Mouse (Mus musculus): ENCODE results near the gene Nrcam. TPM values are rescaled to one million over a fixed set of nuclear protein-coding genes. Genes with fewer than 3 reads are reported as not detected.

Gene Nrcam
- polyA plus RNA-seq, 1 experiment from 2014 or later = 1.5 TPM

DNA sequence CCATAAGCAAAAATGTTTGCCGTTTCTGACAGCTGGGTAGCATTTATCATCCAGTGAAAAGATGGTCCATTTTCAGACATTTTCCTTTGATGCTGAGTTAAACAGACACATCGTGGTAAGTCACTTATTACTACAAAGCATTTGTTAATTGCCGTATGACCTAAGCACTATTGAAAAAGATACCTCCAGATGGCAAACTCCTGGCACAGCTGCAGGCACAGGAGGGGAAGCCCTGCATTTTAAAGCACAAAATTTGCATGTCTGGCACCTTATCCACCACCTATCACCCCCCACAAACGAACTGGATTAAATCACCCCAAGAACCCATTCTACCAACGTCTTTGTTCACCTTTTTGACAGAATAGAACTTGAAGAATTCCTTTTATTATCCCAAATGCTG lies 206.9 kb downstream of the Nrcam start:
- no peaks in the 10 kb centered on the region for H3K27me3 ChIP-seq (ENCODE audit: control insufficient read depth, insufficient read depth, low read length)
- H3K4me1 ChIP-seq (ENCODE audit: control insufficient read depth, insufficient read depth, low read length) = no peaks in the 10 kb centered on the region
- H3K4me2 ChIP-seq (ENCODE audit: low read depth, low read length) = no peak overlapping the region
- no peak overlapping the region for H3K4me3 ChIP-seq (ENCODE audit: low read length)
- H3K36me3 ChIP-seq (ENCODE audit: control insufficient read depth, insufficient read depth) = no peaks in the 10 kb centered on the region
- H3K9me3 ChIP-seq (replicated peaks; ENCODE audit: control insufficient read depth, low read length) = no peaks in the 10 kb centered on the region
- no peak overlapping the region for H3K27ac ChIP-seq (ENCODE audit: low read length)
- 17% methylated on average over 5 of the region's 5 CpGs for WGBS
- no peak for ATAC-seq (replicated peaks; ENCODE audit: extremely low read depth, insufficient read depth, low FRiP score)
- no peak overlapping the region for H3K9ac ChIP-seq (ENCODE audit: low read length)

DNA sequence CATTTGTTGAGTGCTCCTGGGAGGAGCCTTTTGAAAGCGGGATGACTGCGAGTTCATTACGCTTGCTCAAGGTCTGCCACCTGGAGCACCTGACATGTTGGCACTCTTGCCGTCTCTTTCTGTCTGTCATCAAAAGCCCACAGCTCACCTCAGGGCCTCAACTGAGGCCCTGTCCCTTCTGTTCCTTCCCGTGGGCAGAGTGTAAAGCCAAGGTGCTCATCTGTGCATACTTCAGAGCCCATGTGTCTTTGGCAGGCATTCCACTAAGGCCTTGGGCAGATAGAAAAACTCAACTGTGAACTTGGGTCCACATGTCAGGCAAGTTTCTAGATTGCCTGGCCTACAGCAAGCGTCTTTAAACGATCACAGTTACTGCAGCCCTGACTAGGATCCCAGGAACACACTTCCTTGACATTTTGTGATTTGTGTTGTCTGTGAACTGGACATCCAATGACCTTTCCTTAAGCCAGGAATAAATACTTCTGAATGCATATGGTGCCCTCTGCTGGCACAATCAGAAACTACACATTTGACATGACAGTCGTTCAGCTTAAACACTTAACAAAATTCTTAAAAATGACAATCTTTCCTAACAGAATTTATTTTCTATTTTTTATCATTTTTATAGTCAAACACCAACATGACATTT lies 219.2 kb downstream of the Nrcam start:
- no peak overlapping the region for H3K4me2 ChIP-seq (ENCODE audit: low read depth, low read length)
- ATAC-seq (replicated peaks; ENCODE audit: extremely low read depth, insufficient read depth, low FRiP score) = no peak
- H3K36me3 ChIP-seq (ENCODE audit: control insufficient read depth, insufficient read depth) = no peaks in the 10 kb centered on the region
- no peaks in the 10 kb centered on the region for H3K4me1 ChIP-seq (ENCODE audit: control insufficient read depth, insufficient read depth, low read length)
- H3K4me3 ChIP-seq (ENCODE audit: low read length) = no peak overlapping the region
- H3K27ac ChIP-seq (ENCODE audit: low read length) = no peak overlapping the region
- H3K9ac ChIP-seq (ENCODE audit: low read length) = no peak overlapping the region
- 50% methylated on average over 8 of the region's 8 CpGs for WGBS
- no peaks in the 10 kb centered on the region for H3K9me3 ChIP-seq (replicated peaks; ENCODE audit: control insufficient read depth, low read length)
- H3K27me3 ChIP-seq (ENCODE audit: control insufficient read depth, insufficient read depth, low read length) = no peaks in the 10 kb centered on the region

DNA sequence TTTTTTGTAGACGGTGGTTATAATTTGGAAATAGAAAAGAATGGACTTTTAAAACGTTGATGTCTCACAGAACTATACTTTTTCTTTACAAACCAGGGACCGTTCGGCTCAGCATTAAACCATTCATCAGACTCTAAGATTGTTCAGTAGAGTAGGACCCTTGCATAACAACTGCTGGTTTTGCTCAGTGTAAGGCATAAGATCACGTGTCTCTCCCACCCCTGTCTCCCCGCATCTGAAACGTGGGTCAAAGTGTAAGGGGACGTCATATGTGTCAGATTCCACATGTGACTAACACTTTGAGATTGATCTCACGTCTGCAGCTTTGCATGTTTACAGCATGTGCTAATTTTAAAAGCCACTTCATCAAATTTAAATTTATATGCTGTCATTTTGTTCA lies 219.8 kb downstream of the Nrcam start:
- Histone ChIP-seq H3K9ac (ENCODE audit: low read length) (no peak overlapping the region), H3K36me3 (ENCODE audit: control insufficient read depth, insufficient read depth) (no peaks in the 10 kb centered on the region), H3K9me3 (replicated peaks; ENCODE audit: control insufficient read depth, low read length) (no peaks in the 10 kb centered on the region), H3K4me3 (ENCODE audit: low read length) (no peak overlapping the region), H3K27me3 (ENCODE audit: control insufficient read depth, insufficient read depth, low read length) (no peaks in the 10 kb centered on the region), H3K4me1 (ENCODE audit: control insufficient read depth, insufficient read depth, low read length) (no peaks in the 10 kb centered on the region), H3K4me2 (ENCODE audit: low read depth, low read length) (no peak overlapping the region), H3K27ac (ENCODE audit: low read length) (no peak overlapping the region)
- ATAC-seq (replicated peaks; ENCODE audit: extremely low read depth, insufficient read depth, low FRiP score) = no peak
- 49% methylated on average over 9 of the region's 9 CpGs for WGBS

DNA sequence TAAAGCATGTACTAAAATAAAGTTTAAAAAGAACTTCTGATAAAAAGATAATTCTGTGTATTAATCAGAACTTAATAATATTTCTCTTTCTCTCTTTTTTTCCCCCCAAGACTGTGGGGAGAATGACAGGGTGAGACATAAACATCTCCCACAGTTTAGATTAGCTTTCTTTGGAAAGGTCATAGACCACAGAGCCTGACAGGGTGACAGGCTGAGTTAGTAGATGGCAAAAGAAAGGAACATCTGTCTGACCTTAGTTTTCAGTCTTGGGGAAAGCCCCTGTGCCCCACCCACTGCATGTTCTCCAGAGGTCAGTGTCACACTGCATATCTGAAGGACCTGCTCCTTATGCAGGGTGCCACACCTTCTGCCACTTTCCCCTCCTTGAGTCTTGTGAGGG lies 222.9 kb downstream of the Nrcam start:
- Histone ChIP-seq H3K4me3 (ENCODE audit: low read length) (no peak overlapping the region), H3K9ac (ENCODE audit: low read length) (no peak overlapping the region), H3K4me1 (ENCODE audit: control insufficient read depth, insufficient read depth, low read length) (no peaks in the 10 kb centered on the region), H3K27me3 (ENCODE audit: control insufficient read depth, insufficient read depth, low read length) (no peaks in the 10 kb centered on the region), H3K36me3 (ENCODE audit: control insufficient read depth, insufficient read depth) (no peaks in the 10 kb centered on the region), H3K9me3 (replicated peaks; ENCODE audit: control insufficient read depth, low read length) (no peaks in the 10 kb centered on the region), H3K27ac (ENCODE audit: low read length) (no peak overlapping the region), H3K4me2 (ENCODE audit: low read depth, low read length) (no peak overlapping the region)
- no peak for ATAC-seq (replicated peaks; ENCODE audit: extremely low read depth, insufficient read depth, low FRiP score)

DNA sequence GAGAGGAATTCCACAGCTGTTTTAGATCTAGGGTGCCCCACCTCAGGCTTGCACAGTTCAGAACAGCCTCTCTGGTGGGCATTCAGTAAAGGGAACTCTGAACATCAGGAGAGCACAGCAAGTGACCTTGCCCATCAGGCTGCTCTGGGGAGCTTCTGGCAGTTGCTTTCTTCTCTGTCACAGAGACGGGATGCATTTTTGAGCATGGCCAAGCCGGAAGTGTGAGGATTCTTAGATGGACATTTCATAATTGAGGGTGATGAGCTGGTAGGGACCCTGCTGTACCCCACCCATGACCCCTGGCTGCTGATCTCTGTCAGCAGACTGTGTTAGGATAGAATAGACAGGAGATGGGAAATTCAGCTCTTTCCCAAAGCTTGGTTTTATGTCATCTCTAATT lies 225.4 kb downstream of the Nrcam start:
- Histone ChIP-seq H3K9me3 (replicated peaks; ENCODE audit: control insufficient read depth, low read length) (no peaks in the 10 kb centered on the region), H3K36me3 (ENCODE audit: control insufficient read depth, insufficient read depth) (no peaks in the 10 kb centered on the region), H3K27me3 (ENCODE audit: control insufficient read depth, insufficient read depth, low read length) (no peaks in the 10 kb centered on the region), H3K9ac (ENCODE audit: low read length) (no peak overlapping the region), H3K4me2 (ENCODE audit: low read depth, low read length) (no peak overlapping the region), H3K4me3 (ENCODE audit: low read length) (no peak overlapping the region), H3K27ac (ENCODE audit: low read length) (no peak overlapping the region), H3K4me1 (ENCODE audit: control insufficient read depth, insufficient read depth, low read length) (no peaks in the 10 kb centered on the region)
- no peak for ATAC-seq (replicated peaks; ENCODE audit: extremely low read depth, insufficient read depth, low FRiP score)
- WGBS = 45% methylated on average over 2 of the region's 2 CpGs

DNA sequence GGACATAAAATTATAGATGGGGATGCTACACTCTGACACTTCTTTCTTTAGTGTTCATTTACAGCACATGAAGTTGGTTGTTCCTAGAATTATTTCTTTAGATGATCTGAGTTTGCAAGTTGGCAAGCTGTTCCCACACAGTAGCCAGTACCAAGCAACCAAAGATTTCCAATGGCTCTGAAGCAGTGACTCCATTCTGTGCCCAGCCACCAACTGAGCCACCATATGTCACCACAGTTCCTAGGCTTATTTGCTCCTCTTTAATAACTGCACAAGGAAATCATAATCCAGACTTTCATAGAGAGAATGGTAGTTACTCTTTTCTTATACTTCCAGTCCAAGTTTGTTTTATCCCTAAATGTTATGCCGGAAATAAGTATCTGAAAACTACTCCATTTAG lies 226.1 kb downstream of the Nrcam start:
- 79% methylated on average over 1 of the region's 1 CpGs for WGBS
- ATAC-seq (replicated peaks; ENCODE audit: extremely low read depth, insufficient read depth, low FRiP score) = no peak
- no peaks in the 10 kb centered on the region for H3K9me3 ChIP-seq (replicated peaks; ENCODE audit: control insufficient read depth, low read length)

DNA sequence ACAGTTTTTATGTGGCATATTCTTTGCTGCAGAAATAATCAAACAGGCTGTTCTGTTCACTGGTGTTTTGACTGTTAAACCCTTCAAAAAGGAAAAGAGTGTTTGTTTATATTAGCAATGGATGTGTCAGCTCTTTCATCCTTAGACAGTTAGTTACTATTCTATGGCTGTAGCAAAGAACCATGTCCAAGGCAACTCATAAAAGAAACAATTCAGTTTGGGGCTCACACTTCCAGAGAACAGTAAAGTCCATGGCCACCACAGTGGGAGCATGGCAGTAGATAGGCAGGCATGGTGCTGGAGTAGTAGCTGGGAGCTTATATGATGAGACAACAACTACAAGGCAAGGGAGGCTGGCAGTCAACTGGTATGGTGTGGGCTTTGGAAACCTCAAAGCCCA lies 231.3 kb downstream of the Nrcam start:
- H3K4me2 ChIP-seq (ENCODE audit: low read depth, low read length) = no peak overlapping the region
- H3K9ac ChIP-seq (ENCODE audit: low read length) = no peak overlapping the region
- no peaks in the 10 kb centered on the region for H3K27me3 ChIP-seq (ENCODE audit: control insufficient read depth, insufficient read depth, low read length)
- no peak overlapping the region for H3K4me3 ChIP-seq (ENCODE audit: low read length)
- H3K36me3 ChIP-seq (ENCODE audit: control insufficient read depth, insufficient read depth) = no peaks in the 10 kb centered on the region
- H3K9me3 ChIP-seq (replicated peaks; ENCODE audit: control insufficient read depth, low read length) = no peaks in the 10 kb centered on the region
- no peaks in the 10 kb centered on the region for H3K4me1 ChIP-seq (ENCODE audit: control insufficient read depth, insufficient read depth, low read length)
- no peak overlapping the region for H3K27ac ChIP-seq (ENCODE audit: low read length)
- no peak for ATAC-seq (replicated peaks; ENCODE audit: extremely low read depth, insufficient read depth, low FRiP score)

More for the DNA sequence above, 226.1 kb downstream of the Nrcam start:
- Histone ChIP-seq H3K27me3 (ENCODE audit: control insufficient read depth, insufficient read depth, low read length) (no peaks in the 10 kb centered on the region), H3K36me3 (ENCODE audit: control insufficient read depth, insufficient read depth) (no peaks in the 10 kb centered on the region), H3K4me1 (ENCODE audit: control insufficient read depth, insufficient read depth, low read length) (no peaks in the 10 kb centered on the region), H3K4me3 (ENCODE audit: low read length) (no peak overlapping the region), H3K9ac (ENCODE audit: low read length) (no peak overlapping the region), H3K4me2 (ENCODE audit: low read depth, low read length) (no peak overlapping the region), H3K27ac (ENCODE audit: low read length) (no peak overlapping the region)

DNA sequence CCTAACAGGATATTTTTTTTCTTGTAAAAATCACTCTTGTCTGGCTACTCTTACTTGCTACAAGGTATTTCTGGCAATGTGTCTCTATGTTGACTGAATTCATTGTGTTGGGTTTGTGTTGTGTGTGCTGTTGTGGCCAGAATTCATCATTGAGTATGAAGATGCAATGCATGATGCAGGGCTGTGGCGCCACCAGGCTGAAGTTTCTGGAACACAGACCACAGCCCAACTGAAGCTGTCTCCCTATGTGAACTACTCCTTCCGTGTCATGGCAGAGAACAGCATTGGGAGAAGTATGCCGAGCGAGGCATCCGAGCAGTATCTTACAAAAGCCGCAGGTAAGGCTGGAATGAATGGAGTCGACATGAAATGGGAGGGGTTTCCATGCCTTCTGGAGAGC lies 241.4 kb downstream of the Nrcam start:
- H3K9me3 ChIP-seq (replicated peaks; ENCODE audit: control insufficient read depth, low read length) = no peaks in the 10 kb centered on the region
- H3K4me3 ChIP-seq (ENCODE audit: low read length) = no peak overlapping the region
- no peak overlapping the region for H3K4me2 ChIP-seq (ENCODE audit: low read depth, low read length)
- 79% methylated on average over 7 of the region's 7 CpGs for WGBS
- H3K27ac ChIP-seq (ENCODE audit: low read length) = no peak overlapping the region
- H3K9ac ChIP-seq (ENCODE audit: low read length) = no peak overlapping the region
- ATAC-seq (replicated peaks; ENCODE audit: extremely low read depth, insufficient read depth, low FRiP score) = no peak
- H3K4me1 ChIP-seq (ENCODE audit: control insufficient read depth, insufficient read depth, low read length) = no peaks in the 10 kb centered on the region
- no peaks in the 10 kb centered on the region for H3K27me3 ChIP-seq (ENCODE audit: control insufficient read depth, insufficient read depth, low read length)
- no peaks in the 10 kb centered on the region for H3K36me3 ChIP-seq (ENCODE audit: control insufficient read depth, insufficient read depth)

DNA sequence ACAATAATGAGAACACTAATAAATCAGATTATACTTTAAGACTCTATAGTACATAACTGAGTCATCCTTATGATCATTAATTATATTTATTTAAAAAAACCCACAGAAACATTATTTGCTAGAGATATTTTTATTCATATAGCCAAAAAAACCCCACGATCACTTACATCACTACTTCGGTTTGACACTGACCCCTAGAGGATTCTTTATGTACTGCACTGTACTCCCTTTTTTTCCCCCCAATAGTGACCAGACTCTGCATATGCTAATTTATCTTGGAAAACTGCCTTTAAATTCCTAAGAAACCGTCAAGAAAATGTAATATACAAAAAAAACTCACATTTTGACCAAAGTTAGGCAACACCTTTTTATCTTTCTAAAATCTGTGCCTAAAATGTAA lies 244.0 kb downstream of the Nrcam start:
- H3K4me2 ChIP-seq (ENCODE audit: low read depth, low read length) = no peak overlapping the region
- no peaks in the 10 kb centered on the region for H3K9me3 ChIP-seq (replicated peaks; ENCODE audit: control insufficient read depth, low read length)
- no peaks in the 10 kb centered on the region for H3K36me3 ChIP-seq (ENCODE audit: control insufficient read depth, insufficient read depth)
- no peak for ATAC-seq (replicated peaks; ENCODE audit: extremely low read depth, insufficient read depth, low FRiP score)
- no peak overlapping the region for H3K27ac ChIP-seq (ENCODE audit: low read length)
- H3K4me3 ChIP-seq (ENCODE audit: low read length) = no peak overlapping the region
- no peaks in the 10 kb centered on the region for H3K27me3 ChIP-seq (ENCODE audit: control insufficient read depth, insufficient read depth, low read length)
- WGBS = 17% methylated on average over 3 of the region's 3 CpGs
- H3K4me1 ChIP-seq (ENCODE audit: control insufficient read depth, insufficient read depth, low read length) = no peaks in the 10 kb centered on the region
- H3K9ac ChIP-seq (ENCODE audit: low read length) = no peak overlapping the region

DNA sequence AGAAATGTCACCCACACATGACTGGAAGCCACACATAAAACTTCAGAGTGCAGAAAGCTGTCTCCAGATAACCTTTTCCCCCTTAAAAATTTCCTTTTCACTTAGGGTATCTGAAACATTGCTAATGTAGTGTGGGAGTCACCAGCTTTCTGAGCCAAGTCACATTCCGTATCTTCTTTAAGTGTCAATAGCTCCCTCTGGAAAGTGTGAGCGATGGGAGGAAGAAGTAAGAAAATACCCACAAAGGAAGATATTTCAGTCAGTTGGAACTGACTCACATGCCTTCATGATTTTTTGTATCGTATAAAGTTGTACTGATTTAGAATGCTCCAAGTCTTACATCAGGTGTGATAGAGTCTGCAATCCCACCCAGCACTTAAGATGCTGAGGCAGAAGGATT lies 245.5 kb downstream of the Nrcam start:
- H3K36me3 ChIP-seq (ENCODE audit: control insufficient read depth, insufficient read depth) = no peaks in the 10 kb centered on the region
- no peak for ATAC-seq (replicated peaks; ENCODE audit: extremely low read depth, insufficient read depth, low FRiP score)
- H3K4me3 ChIP-seq (ENCODE audit: low read length) = no peak overlapping the region
- WGBS = 68% methylated on average over 3 of the region's 3 CpGs
- no peaks in the 10 kb centered on the region for H3K9me3 ChIP-seq (replicated peaks; ENCODE audit: control insufficient read depth, low read length)
- H3K4me2 ChIP-seq (ENCODE audit: low read depth, low read length) = no peak overlapping the region
- H3K27me3 ChIP-seq (ENCODE audit: control insufficient read depth, insufficient read depth, low read length) = no peaks in the 10 kb centered on the region
- no peaks in the 10 kb centered on the region for H3K4me1 ChIP-seq (ENCODE audit: control insufficient read depth, insufficient read depth, low read length)
- no peak overlapping the region for H3K27ac ChIP-seq (ENCODE audit: low read length)
- H3K9ac ChIP-seq (ENCODE audit: low read length) = no peak overlapping the region
